Mouse (Mus musculus) lung, postnatal 0 days (tissue): ENCODE results near the gene Usf3.

Experiments used
- CTCF ChIP-seq: IDR thresholded peaks from 2 replicates; pipeline ENCODE4 v1.5.1; 2016; ENCODE audit warnings: antibody characterized with exemption, mild to moderate bottlenecking
- EP300 ChIP-seq: IDR thresholded peaks from 2 replicates; pipeline ENCODE4 v1.6.1; 2016; ENCODE audit warnings: antibody characterized with exemption, mild to moderate bottlenecking, control low read depth

GRCm38 (mm10) chr16:44176511-44176910 lies 3.5 kb downstream of the Usf3 start:
- no peak for TF ChIP-seq EP300
- no peak for TF ChIP-seq CTCF
